Mouse (Mus musculus): ENCODE measurements around the gene Syngr2.

DNA sequence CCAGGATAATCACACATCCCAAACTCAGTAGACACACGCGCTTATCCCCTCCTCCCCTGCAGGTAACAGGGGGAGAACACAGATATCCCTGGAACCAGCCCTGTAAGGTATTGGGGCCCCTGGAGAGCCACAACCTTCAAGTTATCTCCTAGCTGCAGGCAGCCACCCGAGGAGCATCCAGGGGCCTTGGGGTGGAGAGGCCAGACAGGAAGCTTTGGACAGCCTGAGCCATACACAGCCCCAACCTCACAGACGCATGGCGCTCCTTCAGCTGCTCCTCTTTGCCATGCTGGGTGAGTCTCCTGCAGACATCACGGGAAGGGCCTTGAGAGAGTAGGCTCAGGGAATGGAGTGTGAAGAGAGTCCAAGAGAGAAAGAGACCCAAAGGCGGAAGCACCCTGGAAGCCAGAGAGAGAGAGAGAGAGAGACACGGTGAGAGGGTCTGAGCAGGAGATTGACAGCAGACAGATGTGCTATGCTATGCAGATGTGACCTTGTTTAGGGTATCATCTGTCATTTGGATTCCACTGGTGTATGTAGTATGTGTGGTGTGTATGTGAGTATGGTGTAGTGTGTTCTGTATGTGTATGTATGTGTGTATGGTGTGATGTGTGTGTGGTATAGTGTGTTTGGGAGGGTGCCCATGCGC is 11.8 kb upstream of the Syngr2 start, which contains the start of gene 6030468B19Rik:
- TF ChIP-seq CTCF (conservative IDR thresholded peaks at IDR 0.05; ENCODE audit: insufficient read depth, insufficient read length, low read depth, low read length) (no peak), POLR2A (IDR thresholded peaks at IDR 0.05; ENCODE audit: low read depth, low read length) (no peak)
